Mouse (Mus musculus): Measurements from ENCODE around the gene Fat3. TPM values are rescaled to one million over a fixed set of nuclear protein-coding genes. Genes with fewer than 3 reads are reported as not detected.

Fat3 gene
- polyA plus RNA-seq, 1 experiment from 2014 or later: 6.6 TPM

- H3K9me3 ChIP-seq (ENCODE audit: control insufficient read depth, low read length): no peaks in the 10 kb centered on the region
- no peaks in the 10 kb centered on the region for H3K36me3 ChIP-seq (ENCODE audit: control insufficient read depth, insufficient read depth, low read length)
- 84% methylated on average over 7 of the region's 7 CpGs for WGBS
- H3K27me3 ChIP-seq (ENCODE audit: control insufficient read depth, insufficient read depth, low read length): no peaks in the 10 kb centered on the region
- no peaks in the 10 kb centered on the region for H3K4me1 ChIP-seq (ENCODE audit: control insufficient read depth, insufficient read depth, low read length)
- ATAC-seq (ENCODE audit: low FRiP score, low TSS enrichment): no peak
- H3K4me3 ChIP-seq (ENCODE audit: low read length): no peak overlapping the region
- no peak overlapping the region for H3K4me2 ChIP-seq (replicated peaks; ENCODE audit: low read depth, low read length)
- H3K27ac ChIP-seq (ENCODE audit: low read depth, low read length): no peak overlapping the region
- no peak overlapping the region for H3K9ac ChIP-seq (ENCODE audit: low read depth, low read length)
Observed at GRCm38 (mm10) chr9:15992158-15992846, 508.8 kb downstream of the Fat3 start.

DNA sequence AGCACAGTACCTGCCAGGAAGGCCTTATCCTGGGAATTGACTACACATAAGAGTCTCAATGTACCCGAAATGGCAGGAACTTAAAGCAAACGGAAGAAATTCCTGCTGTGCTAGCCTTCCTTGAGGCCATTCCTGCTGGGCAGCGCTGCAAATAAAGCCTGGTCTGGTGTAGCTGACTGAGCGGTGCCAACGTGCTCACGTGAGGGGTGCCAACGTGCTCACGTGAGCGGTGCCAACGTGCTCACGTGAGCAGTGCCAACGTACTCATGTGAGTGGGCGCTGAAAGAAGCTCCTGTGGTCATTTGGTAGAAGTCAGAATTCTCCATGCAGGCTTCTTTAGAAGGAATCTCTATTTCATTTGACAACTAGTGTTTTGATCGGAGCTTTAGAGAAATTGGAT is 522.8 kb downstream of the Fat3 start:
- no peak overlapping the region for H3K27ac ChIP-seq (ENCODE audit: low read depth, low read length)
- H3K9me3 ChIP-seq (ENCODE audit: control insufficient read depth, low read length): no peaks in the 10 kb centered on the region
- 88% methylated on average over 14 of the region's 14 CpGs for WGBS
- H3K9ac ChIP-seq (ENCODE audit: low read depth, low read length): no peak overlapping the region
- H3K4me2 ChIP-seq (replicated peaks; ENCODE audit: low read depth, low read length): no peak overlapping the region
- 0 out of 2 replicates have a peak, but pooled peaks cover 6% of the 10 kb centered on the region for H3K4me1 ChIP-seq (ENCODE audit: control insufficient read depth, insufficient read depth, low read length)
- no peaks in the 10 kb centered on the region for H3K36me3 ChIP-seq (ENCODE audit: control insufficient read depth, insufficient read depth, low read length)
- no peak overlapping the region for H3K4me3 ChIP-seq (ENCODE audit: low read length)
- no peaks in the 10 kb centered on the region for H3K27me3 ChIP-seq (ENCODE audit: control insufficient read depth, insufficient read depth, low read length)
- no peak for ATAC-seq (ENCODE audit: low FRiP score, low TSS enrichment)

- Histone ChIP-seq H3K4me2 (replicated peaks; ENCODE audit: low read depth, low read length) (no peak overlapping the region), H3K36me3 (ENCODE audit: control insufficient read depth, insufficient read depth, low read length) (no peaks in the 10 kb centered on the region), H3K4me1 (ENCODE audit: control insufficient read depth, insufficient read depth, low read length) (0 out of 2 replicates have a peak, but pooled peaks cover 6% of the 10 kb centered on the region), H3K9me3 (ENCODE audit: control insufficient read depth, low read length) (no peaks in the 10 kb centered on the region), H3K27me3 (ENCODE audit: control insufficient read depth, insufficient read depth, low read length) (no peaks in the 10 kb centered on the region), H3K27ac (ENCODE audit: low read depth, low read length) (no peak overlapping the region), H3K9ac (ENCODE audit: low read depth, low read length) (no peak overlapping the region), H3K4me3 (ENCODE audit: low read length) (no peak overlapping the region)
- WGBS: 55% methylated on average over 12 of the region's 12 CpGs
- peak; percentile 39; the same call in 1 of the 2 replicates for ATAC-seq (ENCODE audit: low FRiP score, low TSS enrichment)
Observed at GRCm38 (mm10) chr9:15976959-15977663, 524.0 kb downstream of the Fat3 start.

DNA sequence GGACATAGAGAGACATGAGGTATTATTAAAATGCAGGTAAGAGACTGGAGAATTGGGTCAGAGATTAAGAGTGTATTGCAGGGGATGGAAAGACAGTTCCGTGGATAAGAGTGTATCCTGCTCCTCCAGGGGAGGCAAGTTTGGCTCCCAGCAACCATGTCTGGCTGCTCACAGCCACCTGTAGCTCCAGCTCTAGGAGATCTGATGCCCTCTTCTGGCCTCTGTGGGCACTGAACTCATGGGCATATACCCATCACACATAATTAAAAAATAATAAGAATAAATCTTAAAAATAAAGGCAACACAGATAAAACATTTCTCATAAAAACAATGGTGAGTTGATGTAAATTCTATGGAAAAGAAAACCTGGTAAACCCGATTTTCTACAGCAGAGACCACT is 525.1 kb downstream of the Fat3 start:
- Histone ChIP-seq H3K9me3 (ENCODE audit: control insufficient read depth, low read length) (no peaks in the 10 kb centered on the region), H3K4me2 (replicated peaks; ENCODE audit: low read depth, low read length) (no peak overlapping the region), H3K4me1 (ENCODE audit: control insufficient read depth, insufficient read depth, low read length) (0 out of 2 replicates have a peak, but pooled peaks cover 6% of the 10 kb centered on the region), H3K4me3 (ENCODE audit: low read length) (no peak overlapping the region), H3K9ac (ENCODE audit: low read depth, low read length) (no peak overlapping the region), H3K27me3 (ENCODE audit: control insufficient read depth, insufficient read depth, low read length) (no peaks in the 10 kb centered on the region), H3K36me3 (ENCODE audit: control insufficient read depth, insufficient read depth, low read length) (no peaks in the 10 kb centered on the region), H3K27ac (ENCODE audit: low read depth, low read length) (no peak overlapping the region)
- WGBS: 85% methylated on average over 2 of the region's 2 CpGs
- no peak for ATAC-seq (ENCODE audit: low FRiP score, low TSS enrichment)

GRCm38 (mm10) chr9:15972201-15972600 is 528.9 kb downstream of the Fat3 start:
- H3K4me1 ChIP-seq (ENCODE audit: control insufficient read depth, insufficient read depth, low read length): 0 out of 2 replicates have a peak, but pooled peaks cover under 1% of the 10 kb centered on the region
- H3K4me2 ChIP-seq (replicated peaks; ENCODE audit: low read depth, low read length): no peak overlapping the region
- no peak for ATAC-seq (ENCODE audit: low FRiP score, low TSS enrichment)
- no peak overlapping the region for H3K9ac ChIP-seq (ENCODE audit: low read depth, low read length)
- no peaks in the 10 kb centered on the region for H3K9me3 ChIP-seq (ENCODE audit: control insufficient read depth, low read length)
- H3K4me3 ChIP-seq (ENCODE audit: low read length): no peak overlapping the region
- H3K27me3 ChIP-seq (ENCODE audit: control insufficient read depth, insufficient read depth, low read length): no peaks in the 10 kb centered on the region
- H3K27ac ChIP-seq (ENCODE audit: low read depth, low read length): no peak overlapping the region
- H3K36me3 ChIP-seq (ENCODE audit: control insufficient read depth, insufficient read depth, low read length): no peaks in the 10 kb centered on the region
- WGBS: 84% methylated on average over 1 of the region's 1 CpGs

DNA sequence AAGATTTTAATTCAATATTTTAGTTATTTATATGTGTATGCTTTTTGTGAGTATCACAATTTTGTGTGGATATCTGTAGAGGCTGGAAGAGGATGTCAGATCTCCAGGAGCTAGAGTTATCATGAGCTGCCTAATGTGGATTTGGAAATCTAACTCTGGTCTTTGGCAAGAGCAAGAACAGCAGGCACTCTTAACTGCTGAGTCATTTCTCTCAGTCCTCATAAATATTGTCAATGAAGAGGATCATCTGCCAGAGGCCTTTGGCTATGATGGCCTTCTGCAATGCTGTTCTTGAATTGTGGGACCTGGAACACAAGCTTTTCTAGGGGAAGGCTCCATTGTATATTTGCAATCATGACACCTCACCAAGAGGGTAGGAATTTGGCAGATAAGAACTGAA is 529.7 kb downstream of the Fat3 start:
- Histone ChIP-seq H3K27me3 (ENCODE audit: control insufficient read depth, insufficient read depth, low read length) (no peaks in the 10 kb centered on the region), H3K36me3 (ENCODE audit: control insufficient read depth, insufficient read depth, low read length) (no peaks in the 10 kb centered on the region), H3K9me3 (ENCODE audit: control insufficient read depth, low read length) (no peaks in the 10 kb centered on the region), H3K27ac (ENCODE audit: low read depth, low read length) (no peak overlapping the region), H3K4me1 (ENCODE audit: control insufficient read depth, insufficient read depth, low read length) (no peaks in the 10 kb centered on the region), H3K9ac (ENCODE audit: low read depth, low read length) (no peak overlapping the region), H3K4me3 (ENCODE audit: low read length) (no peak overlapping the region), H3K4me2 (replicated peaks; ENCODE audit: low read depth, low read length) (no peak overlapping the region)
- no peak for ATAC-seq (ENCODE audit: low FRiP score, low TSS enrichment)

DNA sequence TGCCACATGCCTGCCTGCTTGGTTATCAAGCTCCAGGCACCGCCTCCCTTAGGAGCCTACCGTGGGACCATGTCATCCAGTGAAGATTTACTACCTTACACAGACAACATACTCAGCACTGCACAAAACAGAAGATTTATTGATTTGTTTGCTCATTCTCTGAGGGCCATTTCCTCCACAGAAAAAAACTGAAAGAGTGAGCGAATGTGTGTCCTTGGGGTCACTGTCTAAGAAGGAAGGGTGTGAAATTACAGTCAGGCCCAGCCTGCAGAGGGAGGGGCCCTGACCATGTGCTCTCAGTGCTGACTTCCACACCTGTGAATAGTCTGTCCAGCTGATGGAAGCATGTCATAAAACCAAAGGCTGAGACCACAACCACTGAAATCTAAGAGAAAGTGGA is 536.9 kb downstream of the Fat3 start:
- no peak overlapping the region for H3K9ac ChIP-seq (ENCODE audit: low read depth, low read length)
- no peaks in the 10 kb centered on the region for H3K9me3 ChIP-seq (ENCODE audit: control insufficient read depth, low read length)
- no peak overlapping the region for H3K4me2 ChIP-seq (replicated peaks; ENCODE audit: low read depth, low read length)
- 11% methylated on average over 3 of the region's 3 CpGs for WGBS
- H3K4me3 ChIP-seq (ENCODE audit: low read length): no peak overlapping the region
- peaks cover 6% of the 10 kb centered on the region; the same call in 1 of the 2 replicates for H3K4me1 ChIP-seq (ENCODE audit: control insufficient read depth, insufficient read depth, low read length)
- peak; percentile 98 for ATAC-seq (ENCODE audit: low FRiP score, low TSS enrichment)
- no peaks in the 10 kb centered on the region for H3K27me3 ChIP-seq (ENCODE audit: control insufficient read depth, insufficient read depth, low read length)
- peaks cover 6% of the 10 kb centered on the region; the same call in 1 of the 2 replicates for H3K36me3 ChIP-seq (ENCODE audit: control insufficient read depth, insufficient read depth, low read length)
- H3K27ac ChIP-seq (ENCODE audit: low read depth, low read length): peak overlapping the region; percentile 43; the same call in 1 of the 2 replicates

- Histone ChIP-seq H3K9ac (ENCODE audit: low read depth, low read length) (no peak overlapping the region), H3K4me2 (replicated peaks; ENCODE audit: low read depth, low read length) (no peak overlapping the region), H3K36me3 (ENCODE audit: control insufficient read depth, insufficient read depth, low read length) (peaks cover 6% of the 10 kb centered on the region; the same call in 1 of the 2 replicates), H3K4me3 (ENCODE audit: low read length) (no peak overlapping the region), H3K9me3 (ENCODE audit: control insufficient read depth, low read length) (no peaks in the 10 kb centered on the region), H3K27ac (ENCODE audit: low read depth, low read length) (no peak overlapping the region), H3K4me1 (ENCODE audit: control insufficient read depth, insufficient read depth, low read length) (peaks cover 6% of the 10 kb centered on the region; the same call in 1 of the 2 replicates), H3K27me3 (ENCODE audit: control insufficient read depth, insufficient read depth, low read length) (no peaks in the 10 kb centered on the region)
- no peak for ATAC-seq (ENCODE audit: low FRiP score, low TSS enrichment)
- 63% methylated on average over 2 of the region's 2 CpGs for WGBS
Observed at GRCm38 (mm10) chr9:15962886-15963285, 538.2 kb downstream of the Fat3 start.

DNA sequence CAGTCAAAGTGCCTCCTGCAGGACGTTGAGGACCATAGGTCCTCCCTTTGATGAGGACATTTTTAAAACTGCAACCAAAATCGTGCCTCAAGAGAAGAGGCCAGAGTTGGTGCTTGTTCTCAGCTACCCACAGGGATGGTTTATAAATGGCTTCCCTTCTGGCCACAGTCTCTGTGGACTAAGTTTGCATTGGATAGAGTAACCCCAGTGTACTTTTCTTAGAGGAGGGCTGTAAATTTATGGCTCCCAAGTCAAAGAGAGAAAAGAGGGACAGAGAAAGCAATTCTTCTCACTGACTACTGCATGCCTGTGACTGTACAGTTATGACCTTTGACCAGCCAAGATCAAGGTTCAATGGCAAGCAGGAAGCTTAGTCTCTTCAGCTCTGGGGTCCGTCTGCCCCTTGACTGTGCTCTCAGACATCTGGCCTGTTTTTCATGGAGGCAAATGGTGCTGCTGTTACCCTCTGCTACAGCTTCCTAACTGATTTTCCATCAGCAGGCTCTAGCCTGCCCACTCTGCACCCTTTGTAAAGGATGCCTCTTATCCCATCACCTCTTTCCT is 542.8 kb downstream of the Fat3 start:
- 14% methylated on average over 3 of the region's 3 CpGs for WGBS

More for the DNA sequence above, 542.8 kb downstream of the Fat3 start:
- H3K4me3 ChIP-seq (ENCODE audit: low read length): no peak overlapping the region
- H3K4me2 ChIP-seq (replicated peaks; ENCODE audit: low read depth, low read length): no peak overlapping the region
- no peaks in the 10 kb centered on the region for H3K9me3 ChIP-seq (ENCODE audit: control insufficient read depth, low read length)
- no peak overlapping the region; the same call in 1 of the 2 replicates for H3K27ac ChIP-seq (ENCODE audit: low read depth, low read length)
- H3K9ac ChIP-seq (ENCODE audit: low read depth, low read length): no peak overlapping the region
- ATAC-seq (ENCODE audit: low FRiP score, low TSS enrichment): peak; percentile 81
- H3K27me3 ChIP-seq (ENCODE audit: control insufficient read depth, insufficient read depth, low read length): no peaks in the 10 kb centered on the region
- no peaks in the 10 kb centered on the region for H3K4me1 ChIP-seq (ENCODE audit: control insufficient read depth, insufficient read depth, low read length)
- H3K36me3 ChIP-seq (ENCODE audit: control insufficient read depth, insufficient read depth, low read length): peaks cover 6% of the 10 kb centered on the region; the same call in 1 of the 2 replicates

Measured in kidney, embryonic 14.5 days (tissue).